8 mouse cellular contexts compared by ENCODE assay signal in the genomic region with DNA sequence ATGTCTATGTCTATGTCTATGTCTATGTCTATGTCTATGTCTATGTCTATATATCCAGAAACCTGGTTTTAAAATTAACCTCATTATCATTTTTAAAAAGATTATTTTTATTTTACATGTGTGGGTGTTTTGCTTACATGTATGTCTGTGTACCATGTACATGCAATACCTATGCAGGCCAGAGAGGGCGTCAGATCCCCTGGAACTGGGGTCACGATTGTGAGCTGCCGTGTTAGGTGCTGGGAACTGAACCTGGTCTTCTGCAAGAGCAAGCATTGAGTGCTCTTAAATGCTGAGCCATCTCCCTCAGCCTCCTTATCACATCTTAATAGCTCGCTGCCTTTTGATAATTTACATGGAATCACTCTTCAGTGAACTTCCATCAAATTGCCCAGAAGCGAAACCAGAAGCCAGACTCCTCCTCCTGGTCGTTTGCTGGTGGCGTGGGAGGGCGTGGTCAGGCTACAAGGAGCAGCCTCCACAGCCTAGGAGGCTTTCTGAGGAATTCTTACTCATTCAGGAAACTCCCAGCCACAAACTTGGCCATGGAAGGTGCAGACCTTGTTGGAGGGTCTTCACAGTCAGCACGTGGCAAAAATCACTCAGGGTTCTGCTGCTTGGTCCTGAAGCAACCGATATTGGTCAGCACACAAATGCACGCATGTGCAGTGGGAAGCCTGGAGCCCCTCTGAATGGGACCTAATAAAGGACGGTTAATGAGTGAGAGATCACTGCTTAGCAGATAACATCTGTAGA. TPM values are rescaled to one million over a fixed set of nuclear protein-coding genes. Genes with fewer than 3 reads are reported as not detected.
A peak's percentile ranks its signal among the peaks of the same experiment; 100 is the strongest.
DNase-seq lines count a peak whose midpoint lies in the region; ATAC-seq lines count a peak whose summit lies in the region.

No protein-coding gene starts in this region.

- DNase-seq in urinary bladder, postnatal 25 days (ENCODE audit: low spot score): peak; percentile 36
- DNase-seq in urinary bladder, postnatal 10 days (ENCODE audit: low spot score): no peak
- peak; percentile 12 for DNase-seq in gastrocnemius, postnatal 10 days
- peak; percentile 38 for DNase-seq in kidney, adult 11 months
- DNase-seq in cerebellum, postnatal 25 days: no peak
- no peak for DNase-seq in left cerebral cortex, adult 18-20 months (ENCODE audit: low spot score in 2 of 2)
- no peak for DNase-seq in cerebellum, postnatal 4 days (ENCODE audit: low spot score in 2 of 2)

- 45% methylated on average over 12 of the region's 12 CpGs for WGBS in lung, embryonic 15.5 days

- H3K9ac ChIP-seq in lung, embryonic 15.5 days: no peak overlapping the region

- no peak overlapping the region for H3K27ac ChIP-seq in lung, embryonic 15.5 days

- peak overlapping the region; percentile 46 for H3K4me2 ChIP-seq in lung, embryonic 15.5 days

- H3K36me3 ChIP-seq in lung, embryonic 15.5 days: no peaks in the 10 kb centered on the region

- peaks cover 8% of the 10 kb centered on the region for H3K27me3 ChIP-seq in lung, embryonic 15.5 days

- H3K9me3 ChIP-seq in lung, embryonic 15.5 days: no peaks in the 10 kb centered on the region

- H3K4me1 ChIP-seq in lung, embryonic 15.5 days: peaks cover 3% of the 10 kb centered on the region

- H3K4me3 ChIP-seq in lung, embryonic 15.5 days: peak overlapping the region; percentile 22

- no peak for ATAC-seq in lung, embryonic 15.5 days (ENCODE audit: borderline replicate concordance, extremely low read depth, low FRiP score, low TSS enrichment)

RNA-seq across cellular contexts. Expression of gene Flt1, which starts 32.2 kb away (rescaled TPM):
- 10 to 100 TPM; 14.7 to 17.8 TPM for total RNA-seq in gastrocnemius, postnatal 10 days (2021)
- 17.6 and 19.0 TPM in 2 replicates for polyA plus RNA-seq in lung, embryonic 15.5 days (2015; fragmentation: Nextera tagmentation; extraction: Ambion mirVana)
- 10 to 100 TPM; 32.8 to 35.4 TPM for total RNA-seq in left cerebral cortex, adult 18-20 months (2021)

Comparison
In these comparisons a context has a peak if more than half of its experiments do, and no peak if none do; other contexts are left out.
1. DNase-seq: peak in urinary bladder, postnatal 25 days (single experiment), gastrocnemius, postnatal 10 days (single experiment) and kidney, adult 11 months (single experiment); none in urinary bladder, postnatal 10 days (single experiment), cerebellum, postnatal 25 days (0 of 2), left cerebral cortex, adult 18-20 months (0 of 2) and cerebellum, postnatal 4 days (0 of 2).